Mouse (Mus musculus) C3H10T1/2 (cell line): ENCODE results near the gene Mdfi. TPM values are rescaled to one million over a fixed set of nuclear protein-coding genes. Genes with fewer than 3 reads are reported as not detected.

Experiments used
- polyA plus RNA-seq, 2 experiments: library from polyadenylated mRNA; unstranded; fragments of >200 nt; fragmentation: generic; extraction: Trizol; gene quantifications; one replicate each; pipeline ENCODE4 v1.2.1; 2012; ENCODE audit warnings: missing spikeins in 2 of 2

Mdfi gene
- polyA plus RNA-seq, result 1 to 10 TPM in 1 of 2 experiments, under 1 TPM in 1; 0.06 to 1.3 TPM

DNA sequence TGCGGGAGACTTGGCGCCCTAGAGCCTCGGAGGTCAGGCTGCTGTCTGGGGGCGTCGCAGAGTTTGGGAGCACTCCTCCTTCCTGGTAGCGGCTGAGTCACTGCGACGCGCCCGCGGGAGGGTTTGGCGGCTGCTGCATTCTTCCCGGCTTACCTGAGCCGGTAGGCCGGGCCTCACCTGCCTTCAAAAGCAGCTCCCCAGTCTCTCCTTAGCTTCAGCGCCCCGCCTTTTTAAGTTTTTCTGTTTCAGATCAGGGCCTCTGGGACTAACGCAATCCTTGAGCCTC, at the start of gene Mdfi:
TSS of gene Mdfi (minus strand) at position 210 of the 286 bp plus-strand sequence.

Other genes with a start within 250 kb of the Mdfi start
- 10 to 100 TPM; 11.7 to 39.0 TPM for gene Bysl, start 223.2 kb downstream of the Mdfi start, polyA plus RNA-seq
- 10 to 100 TPM in 1 of 2 experiments, 1 to 10 TPM in 1; 9.5 to 35.1 TPM for gene Med20, start 223.1 kb downstream of the Mdfi start, polyA plus RNA-seq
- 1 to 10 TPM in 1 of 2 experiments, under 1 TPM in 1; 0.55 to 1.3 TPM for gene Gm20517, start 223.1 kb downstream of the Mdfi start, polyA plus RNA-seq
- gene Usp49, start 204.0 kb downstream of the Mdfi start, polyA plus RNA-seq, result 1 to 10 TPM in 1 of 2 experiments, under 1 TPM in 1; 0.74 to 3.4 TPM
- 100 to 1,000 TPM; 293 to 619 TPM for gene Tomm6, start 146.3 kb downstream of the Mdfi start, polyA plus RNA-seq
- 1 to 10 TPM in 1 of 2 experiments, under 1 TPM in 1; 0.63 to 6.1 TPM for gene Frs3, start 145.7 kb downstream of the Mdfi start, polyA plus RNA-seq
- gene Gm21981, start 140.2 kb downstream of the Mdfi start, polyA plus RNA-seq, result 1 to 10 TPM; 1.9 to 3.8 TPM
- gene Prickle4, start 140.0 kb downstream of the Mdfi start, polyA plus RNA-seq, result under 1 TPM; 0.11 to 0.40 TPM
- not detected for gene Pgc, start 107.8 kb downstream of the Mdfi start, polyA plus RNA-seq
- gene Tfeb, start 97.7 kb downstream of the Mdfi start, polyA plus RNA-seq, result 10 to 100 TPM; 17.5 to 28.3 TPM
- 10 to 100 TPM; 32.8 to 47.1 TPM for gene Foxp4, start 90.0 kb upstream of the Mdfi start, polyA plus RNA-seq
- gene 1700122O11Rik, start 203.6 kb upstream of the Mdfi start, polyA plus RNA-seq, result not detected